Mouse (Mus musculus): ENCODE data around the gene Ankrd40. TPM values are rescaled to one million over a fixed set of nuclear protein-coding genes. Genes with fewer than 3 reads are reported as not detected.

Ankrd40 gene
- total and polyA plus RNA-seq, 3 experiments = 56.0 to 98.8 (median 62.0) TPM

DNA sequence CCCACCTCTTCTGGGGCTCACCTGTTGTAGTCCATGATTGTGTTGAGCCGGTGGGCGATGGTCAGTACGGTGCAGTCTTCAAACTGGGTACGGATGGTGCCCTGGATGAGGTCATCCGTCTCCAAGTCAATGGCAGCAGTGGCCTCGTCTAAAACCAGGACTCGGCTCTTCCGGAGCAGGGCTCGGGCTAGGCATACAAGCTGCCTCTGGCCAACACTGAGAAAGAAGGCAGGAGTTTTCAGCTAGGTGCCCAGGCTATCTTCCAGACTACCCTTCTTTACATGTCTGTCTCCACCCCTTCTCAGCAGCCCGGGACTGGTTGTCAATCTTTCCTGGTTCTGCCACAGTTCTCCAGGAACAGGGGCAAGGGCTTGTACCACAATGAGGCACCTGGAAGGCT lies 18.1 kb downstream of the Ankrd40 start:
- Histone ChIP-seq H3K36me3 (replicated peaks in 1 of 2; ENCODE audit: control insufficient read depth in 1 of 2, insufficient read depth in 1 of 2, low read length in 1 of 2) (peaks cover 4 to 13% of the 10 kb centered on the region in 2 experiments), H3K9me3 (replicated peaks; ENCODE audit: low read length) (peaks cover 4% of the 10 kb centered on the region), H3K27ac (ENCODE audit: insufficient read depth, low read depth) (no peak overlapping the region), H3K27me3 (replicated peaks) (no peaks in the 10 kb centered on the region), H3K4me1 (ENCODE audit: control insufficient read depth in 1 of 2, insufficient read depth in 2 of 2) (peaks cover 0 to 47% of the 10 kb centered on the region in 2 experiments; a peak in 2 of 4 replicates), H3K9ac (ENCODE audit: insufficient read depth, low read depth) (no peak overlapping the region), H3K4me3 (replicated peaks in 1 of 3; ENCODE audit: low read depth in 2 of 3, low read length in 2 of 3, poor library complexity in 1 of 3) (no peak overlapping the region), H3K4me2 (ENCODE audit: insufficient read depth, low read depth, poor library complexity, severe bottlenecking) (no peak overlapping the region), H3K79me2 (replicated peaks; ENCODE audit: control insufficient read depth, extremely low read depth, insufficient read depth, poor library complexity, severe bottlenecking) (no peaks in the 10 kb centered on the region)
- TF ChIP-seq IRF4 (IDR thresholded peaks at IDR 0.05; ENCODE audit: low read depth, low read length) = no peak
- no peak for TF ChIP-seq CHD2 (IDR thresholded peaks at IDR 0.05; ENCODE audit: low read length)
- no peak for TF ChIP-seq ZMIZ1 (IDR thresholded peaks at IDR 0.05; ENCODE audit: low read depth, low read length)
- in situ Hi-C loops (cut with MboI; ENCODE audit: low pct_ligation_motif_present, low pct_unique_long_range_greater_than_20kb, low sequenced_read_pairs) = no loop called here
- dilution Hi-C loops (cut with MboI; ENCODE audit: extremely low pct_ligation_motif_present, extremely low pct_unique_long_range_greater_than_20kb, low sequenced_read_pairs) = no loop called here
- no peak for DNase-seq (ENCODE audit: extremely low read depth)

DNA sequence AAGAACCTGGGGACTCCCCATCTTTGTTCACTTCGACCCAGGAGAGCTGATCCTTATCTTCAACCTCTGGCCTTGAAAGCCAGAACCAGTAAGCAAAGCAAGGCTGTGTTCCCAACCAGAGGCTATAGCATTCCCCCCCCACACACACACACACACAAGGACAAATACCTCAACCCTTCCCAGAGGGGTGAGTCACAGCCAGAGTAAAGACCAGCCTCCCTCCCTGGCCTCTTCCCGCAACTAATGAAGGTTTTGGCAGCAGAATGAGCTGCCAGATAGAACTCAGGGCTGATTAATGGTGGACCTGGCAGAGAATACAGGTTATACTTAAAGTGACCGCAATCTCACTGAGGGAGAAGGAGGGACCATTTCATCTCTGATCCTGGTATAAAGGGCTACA lies 18.8 kb downstream of the Ankrd40 start:
- Histone ChIP-seq H3K4me3 (replicated peaks in 1 of 3; ENCODE audit: low read depth in 2 of 3, low read length in 2 of 3, poor library complexity in 1 of 3) (no peak overlapping the region), H3K9ac (ENCODE audit: insufficient read depth, low read depth) (no peak overlapping the region), H3K4me2 (ENCODE audit: insufficient read depth, low read depth, poor library complexity, severe bottlenecking) (no peak overlapping the region), H3K27me3 (replicated peaks) (no peaks in the 10 kb centered on the region), H3K36me3 (replicated peaks in 1 of 2; ENCODE audit: control insufficient read depth in 1 of 2, insufficient read depth in 1 of 2, low read length in 1 of 2) (peaks cover 3 to 9% of the 10 kb centered on the region in 2 experiments), H3K79me2 (replicated peaks; ENCODE audit: control insufficient read depth, extremely low read depth, insufficient read depth, poor library complexity, severe bottlenecking) (no peaks in the 10 kb centered on the region), H3K4me1 (ENCODE audit: control insufficient read depth in 1 of 2, insufficient read depth in 2 of 2) (peaks cover 0 to 40% of the 10 kb centered on the region in 2 experiments; a peak in 2 of 4 replicates), H3K9me3 (replicated peaks; ENCODE audit: low read length) (peaks cover 4% of the 10 kb centered on the region), H3K27ac (ENCODE audit: insufficient read depth, low read depth) (no peak overlapping the region)
- dilution Hi-C loops (cut with MboI; ENCODE audit: extremely low pct_ligation_motif_present, extremely low pct_unique_long_range_greater_than_20kb, low sequenced_read_pairs) = no loop called here
- DNase-seq (ENCODE audit: extremely low read depth) = no peak
- in situ Hi-C loops (cut with MboI; ENCODE audit: low pct_ligation_motif_present, low pct_unique_long_range_greater_than_20kb, low sequenced_read_pairs) = no loop called here
- TF ChIP-seq NRF1 (IDR thresholded peaks at IDR 0.05; ENCODE audit: low read depth, low read length) = no peak
- no peak for TF ChIP-seq MXI1 (IDR thresholded peaks at IDR 0.05; ENCODE audit: low read depth, low read length)
- no peak for TF ChIP-seq E2F4 (IDR thresholded peaks at IDR 0.05; ENCODE audit: insufficient replicate concordance, low read depth, low read length)
- no peak for TF ChIP-seq CHD1 (IDR thresholded peaks at IDR 0.05; ENCODE audit: low read depth, low read length)
- no peak for TF ChIP-seq EP300 (IDR thresholded peaks at IDR 0.05; ENCODE audit: low read length)
- TF ChIP-seq RAD21 (IDR thresholded peaks at IDR 0.05; ENCODE audit: low read depth, low read length) = no peak
- TF ChIP-seq HCFC1 (IDR thresholded peaks at IDR 0.05; ENCODE audit: low read depth, low read length) = no peak
- TF ChIP-seq ZNF384 (IDR thresholded peaks at IDR 0.05; ENCODE audit: low read depth, low read length) = no peak
- TF ChIP-seq ZMIZ1 (IDR thresholded peaks at IDR 0.05; ENCODE audit: low read depth, low read length) = no peak
- TF ChIP-seq MAX (IDR thresholded peaks at IDR 0.05; ENCODE audit: low read length) = no peak

DNA sequence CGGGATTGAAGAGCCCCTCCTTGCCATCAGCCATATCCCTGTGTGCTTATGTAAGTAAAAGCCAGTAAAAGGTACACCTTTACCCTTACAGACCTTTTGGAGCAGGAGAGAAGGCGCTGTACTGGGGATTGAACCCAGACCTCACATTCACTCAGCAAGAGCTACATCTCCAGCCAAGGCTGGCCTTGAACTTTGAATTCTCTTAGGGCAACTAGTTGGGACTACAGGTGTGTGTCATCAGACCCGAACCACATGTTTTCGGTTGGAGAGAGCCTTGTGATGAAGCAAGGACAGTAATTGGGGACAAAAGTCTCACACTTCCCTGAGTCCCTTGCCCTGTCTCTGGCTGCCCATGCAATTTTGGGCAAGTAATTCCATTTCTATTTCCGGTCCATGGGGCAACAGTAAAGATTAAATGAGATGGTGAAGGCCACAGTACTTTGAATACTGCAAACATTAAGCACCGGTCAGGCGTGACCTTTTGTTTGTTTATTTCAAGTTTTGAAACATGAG lies 19.3 kb downstream of the Ankrd40 start:
- peaks cover 0 to 4% of the 10 kb centered on the region in 2 experiments for H3K36me3 ChIP-seq (replicated peaks in 1 of 2; ENCODE audit: control insufficient read depth in 1 of 2, insufficient read depth in 1 of 2, low read length in 1 of 2)
- no peaks in the 10 kb centered on the region for H3K79me2 ChIP-seq (replicated peaks; ENCODE audit: control insufficient read depth, extremely low read depth, insufficient read depth, poor library complexity, severe bottlenecking)
- H3K9ac ChIP-seq (ENCODE audit: insufficient read depth, low read depth) = no peak overlapping the region
- H3K27me3 ChIP-seq (replicated peaks) = no peaks in the 10 kb centered on the region
- in situ Hi-C loops (cut with MboI; ENCODE audit: low pct_ligation_motif_present, low pct_unique_long_range_greater_than_20kb, low sequenced_read_pairs) = no loop called here
- DNase-seq (ENCODE audit: extremely low read depth) = no peak
- dilution Hi-C loops (cut with MboI; ENCODE audit: extremely low pct_ligation_motif_present, extremely low pct_unique_long_range_greater_than_20kb, low sequenced_read_pairs) = no loop called here
- TF ChIP-seq MYC (IDR thresholded peaks at IDR 0.05; ENCODE audit: low read depth, low read length) (no peak), BHLHE40 (IDR thresholded peaks at IDR 0.05; ENCODE audit: low read depth, low read length) (no peak), TCF12 (IDR thresholded peaks at IDR 0.05; ENCODE audit: low read depth, low read length) (no peak), ZNF384 (IDR thresholded peaks at IDR 0.05; ENCODE audit: low read depth, low read length) (no peak), ZKSCAN1 (IDR thresholded peaks at IDR 0.05; ENCODE audit: borderline replicate concordance, low read depth, low read length) (no peak), PAX5 (IDR thresholded peaks at IDR 0.05; ENCODE audit: low read length) (no peak), SMC3 (IDR thresholded peaks at IDR 0.05; ENCODE audit: low read depth, low read length) (no peak), JUN (IDR thresholded peaks at IDR 0.05; ENCODE audit: insufficient read depth, low read depth, low read length) (no peak), NELFE (IDR thresholded peaks at IDR 0.05; ENCODE audit: low read depth, low read length) (no peak), HCFC1 (IDR thresholded peaks at IDR 0.05; ENCODE audit: low read depth, low read length) (no peak), USF1 (IDR thresholded peaks at IDR 0.05; ENCODE audit: low read depth, low read length) (no peak), MXI1 (IDR thresholded peaks at IDR 0.05; ENCODE audit: low read depth, low read length) (no peak), RAD21 (IDR thresholded peaks at IDR 0.05; ENCODE audit: low read depth, low read length) (no peak), TBP (conservative IDR thresholded peaks at IDR 0.05; ENCODE audit: low read depth, low read length) (no peak), CTCF (conservative IDR thresholded peaks at IDR 0.05 in 1 of 2, IDR thresholded peaks at IDR 0.05 in 1 of 2; ENCODE audit: low read depth in 2 of 2, low read length in 2 of 2) (no peak)
- H3K4me2 ChIP-seq (ENCODE audit: insufficient read depth, low read depth, poor library complexity, severe bottlenecking) = no peak overlapping the region
- H3K9me3 ChIP-seq (replicated peaks; ENCODE audit: low read length) = peaks cover 4% of the 10 kb centered on the region
- H3K27ac ChIP-seq (ENCODE audit: insufficient read depth, low read depth) = no peak overlapping the region
- no peak overlapping the region for H3K4me3 ChIP-seq (replicated peaks in 1 of 3; ENCODE audit: low read depth in 2 of 3, low read length in 2 of 3, poor library complexity in 1 of 3)
- peaks cover 0 to 35% of the 10 kb centered on the region in 2 experiments; a peak in 2 of 4 replicates for H3K4me1 ChIP-seq (ENCODE audit: control insufficient read depth in 1 of 2, insufficient read depth in 2 of 2)
